Mouse (Mus musculus) spleen, adult 2 months (tissue): Measurements from ENCODE around the gene Cyp2b19.

Experiments used
- CTCF ChIP-seq: fragments of 200-500 bp; IDR thresholded peaks from 2 replicates; pipeline ENCODE4 v1.5.1; 2011; ENCODE audit warnings: mild to moderate bottlenecking, inconsistent platforms; ENCODE audit not compliant: insufficient read depth, insufficient read length, insufficient replicate concordance; ENCODE audit errors: extremely low read depth
- POLR2A ChIP-seq: fragments of 200-500 bp; IDR thresholded peaks from 2 replicates; pipeline ENCODE4 v1.6.1; 2011; ENCODE audit warnings: low read depth, low read length, inconsistent platforms

DNA sequence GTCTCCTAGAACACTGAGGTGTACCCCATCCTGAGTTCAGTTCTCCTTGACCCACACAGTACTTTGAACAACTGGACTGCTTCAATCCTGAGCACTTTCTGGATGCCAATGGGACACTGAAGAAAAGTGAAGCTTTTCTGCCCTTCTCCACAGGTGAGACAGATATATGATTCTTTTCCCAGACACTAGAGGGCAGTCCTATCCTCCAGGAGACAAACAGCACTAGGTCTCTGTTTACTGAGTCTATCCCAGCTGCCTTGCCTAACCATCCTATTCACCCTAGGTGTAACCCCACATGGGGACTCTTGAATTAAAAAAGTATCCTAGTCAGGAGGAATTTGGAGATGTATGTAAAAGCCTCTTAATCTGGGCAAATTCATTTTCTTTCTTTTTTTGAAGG, 18.0 kb upstream of the Cyp2b19 start:
- TF ChIP-seq CTCF (no peak), POLR2A (no peak)
